Mouse (Mus musculus) ES-E14 (cell line): ENCODE results near the gene Fry. TPM values are rescaled to one million over a fixed set of nuclear protein-coding genes. Genes with fewer than 3 reads are reported as not detected.

ENCODE experiments used
- DNase-seq: peaks from one replicate; pipeline ENCODE4 v3.0.0-alpha.2; 2013; ENCODE audit warnings: low read depth, low spot score
- H3K27ac ChIP-seq: 2 replicates; pipeline ENCODE4 v1.5.1; 2012; ENCODE audit warnings: low read depth, mild to moderate bottlenecking, low read length, moderate library complexity, mixed read lengths; ENCODE audit not compliant: poor library complexity, insufficient read depth, severe bottlenecking
- H3K36me3 ChIP-seq: 2 replicates; pipeline ENCODE4 v1.6.1; 2012; ENCODE audit warnings: mild to moderate bottlenecking, low read length, moderate library complexity, mixed read lengths; ENCODE audit not compliant: control insufficient read depth, poor library complexity, insufficient read depth, severe bottlenecking
- H3K4me1 ChIP-seq, 2 experiments: fragments of 150-350 bp in 1 of 2; sonication (generic) in 1 of 2; 2 replicates each; pipeline ENCODE4 v1.6.1; 2012; ENCODE audit warnings: low read length in 2 of 2, mild to moderate bottlenecking in 1 of 2, mixed read lengths in 1 of 2; ENCODE audit not compliant: control insufficient read depth in 2 of 2, insufficient read depth in 2 of 2, poor library complexity in 1 of 2
- H3K4me3 ChIP-seq, 2 experiments: fragments of 150-350 bp in 1 of 2; sonication (generic) in 1 of 2; 2 replicates each; pipeline ENCODE4 v1.5.1; 2012; ENCODE audit warnings: low read length in 2 of 2, low read depth in 1 of 2, mild to moderate bottlenecking in 1 of 2, mixed read lengths in 1 of 2; ENCODE audit not compliant: insufficient read depth in 1 of 2, poor library complexity in 1 of 2, severe bottlenecking in 1 of 2
- H3K9ac ChIP-seq: 2 replicates; pipeline ENCODE4 v1.6.1; 2012; ENCODE audit warnings: low read depth, mild to moderate bottlenecking, low read length, mixed read lengths; ENCODE audit not compliant: poor library complexity, insufficient read depth, severe bottlenecking
- H3K9me3 ChIP-seq: fragments of 150-350 bp; sonication (generic); 2 replicates; pipeline ENCODE4 v1.6.1; 2012; ENCODE audit warnings: low read depth, mild to moderate bottlenecking, low read length; ENCODE audit not compliant: control insufficient read depth, insufficient read depth
- CHD2 ChIP-seq: IDR thresholded peaks from 2 replicates; pipeline ENCODE4 v1.6.1; 2014; ENCODE audit warnings: mild to moderate bottlenecking, low read depth, low read length, inconsistent platforms
- HCFC1 ChIP-seq: IDR thresholded peaks from 2 replicates; pipeline ENCODE4 v1.6.1; 2012; ENCODE audit warnings: low read length, inconsistent platforms, borderline replicate concordance; ENCODE audit not compliant: insufficient read depth
- MAFK ChIP-seq: IDR thresholded peaks from 2 replicates; pipeline ENCODE4 v1.6.1; 2014; ENCODE audit warnings: mild to moderate bottlenecking, low read depth, low read length, inconsistent platforms; ENCODE audit not compliant: insufficient read depth
- ZC3H11A ChIP-seq: IDR thresholded peaks from 2 replicates; pipeline ENCODE4 v1.6.1; 2012; ENCODE audit warnings: low read depth, mild to moderate bottlenecking, inconsistent platforms, low read length, borderline replicate concordance
- ZNF384 ChIP-seq: IDR thresholded peaks from 2 replicates; pipeline ENCODE4 v1.6.1; 2012; ENCODE audit warnings: low read depth, low read length, inconsistent platforms
- in situ Hi-C, 2 experiments: fragments of 600-800 bp; cut with MboI; formaldehyde crosslinking; loops; one replicate each; pipeline ENCODE4 v1.15.1; 2025; ENCODE audit warnings: low sequenced_read_pairs in 2 of 2, inconsistent platforms in 1 of 2; ENCODE audit not compliant: unreplicated experiment in 2 of 2
- total RNA-seq: library from RNA; depleted of rRNA; stranded (reverse); fragments of 300-350 nt; gene quantifications from 2 replicates; pipeline ENCODE4 v1.2.3, GENCODE M21; 2012

The Fry gene
- total RNA-seq, 1 experiment = 8.4 TPM

DNA sequence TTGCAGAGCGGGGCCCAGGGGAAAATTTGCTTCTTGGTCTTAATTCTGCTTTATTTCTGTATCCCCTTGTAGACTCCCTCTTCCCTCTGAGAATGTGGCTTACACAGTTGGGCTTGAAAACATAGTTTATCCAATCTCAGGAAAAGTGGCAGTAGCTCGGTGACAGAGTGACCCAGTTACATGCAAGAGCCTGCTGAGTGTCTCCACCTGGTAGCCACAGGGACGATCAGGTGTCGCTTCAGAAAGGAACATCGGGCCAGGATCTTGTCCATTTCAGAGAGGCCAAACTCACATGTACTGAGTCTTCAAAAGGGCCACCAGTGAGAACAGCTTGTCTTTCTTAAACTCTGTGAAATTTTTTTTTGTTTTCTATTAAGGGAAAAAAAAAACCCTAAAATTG, 117.5 kb downstream of the Fry start:
- H3K27ac ChIP-seq = no peak overlapping the region
- no peaks in the 10 kb centered on the region for H3K36me3 ChIP-seq
- no peak overlapping the region for H3K9ac ChIP-seq
- H3K4me1 ChIP-seq = peaks cover 0 to 5% of the 10 kb centered on the region in 2 experiments; a peak in 2 of 4 replicates
- H3K9me3 ChIP-seq = no peaks in the 10 kb centered on the region
- TF ChIP-seq CHD2 (no peak), HCFC1 (no peak), ZNF384 (no peak), ZC3H11A (no peak), MAFK (no peak)
- in situ Hi-C loops = no loop called here
- H3K4me3 ChIP-seq = no peak overlapping the region
- DNase-seq = no peak

DNA sequence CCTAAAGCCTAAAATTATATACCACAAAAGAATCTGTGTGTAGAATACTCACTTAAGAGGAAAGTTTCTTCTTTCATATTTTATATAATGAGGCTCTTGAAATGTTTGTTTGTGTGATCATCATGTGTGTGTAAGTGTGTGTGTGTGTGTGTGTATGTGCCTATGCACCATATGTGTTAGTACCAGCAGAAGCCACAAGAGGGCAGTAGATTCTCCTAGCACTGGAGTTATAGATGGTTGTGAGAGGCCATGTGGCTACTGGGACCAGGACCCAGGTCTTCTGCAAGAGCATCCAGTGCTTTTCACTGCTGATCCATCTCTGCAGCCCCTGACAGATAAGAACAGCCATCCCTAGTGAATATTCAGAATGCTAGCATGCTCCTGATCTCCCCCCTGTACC, 118.2 kb downstream of the Fry start:
- Histone ChIP-seq H3K4me3 (no peak overlapping the region), H3K36me3 (no peaks in the 10 kb centered on the region), H3K4me1 (peaks cover 0 to 5% of the 10 kb centered on the region in 2 experiments; a peak in 2 of 4 replicates), H3K9ac (no peak overlapping the region), H3K27ac (no peak overlapping the region), H3K9me3 (no peaks in the 10 kb centered on the region)
- in situ Hi-C loops = no loop called here
- no peak for TF ChIP-seq ZC3H11A
- no peak for TF ChIP-seq CHD2
- TF ChIP-seq ZNF384 = no peak
- TF ChIP-seq MAFK = no peak
- no peak for TF ChIP-seq HCFC1
- DNase-seq = no peak

DNA sequence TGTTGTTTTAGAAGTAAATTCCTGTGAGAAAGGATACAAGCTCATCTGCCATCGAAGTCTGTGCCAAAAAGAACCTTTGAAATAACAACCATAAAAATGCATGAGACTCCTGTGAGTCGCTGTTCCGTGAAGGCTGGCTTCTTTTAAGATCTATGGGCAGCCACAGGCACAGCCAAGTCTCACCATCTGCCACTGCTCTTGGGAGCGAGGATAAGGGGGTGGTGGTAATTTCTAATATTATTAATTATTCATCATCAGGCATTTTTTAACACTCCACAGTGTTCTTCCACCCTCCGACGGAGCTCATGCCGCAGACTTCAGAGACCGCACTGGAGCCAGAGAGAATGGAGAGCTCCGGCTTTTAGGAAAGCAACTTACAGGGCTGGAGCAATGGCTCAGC, 123.2 kb downstream of the Fry start:
- Histone ChIP-seq H3K27ac (no peak overlapping the region), H3K36me3 (no peaks in the 10 kb centered on the region), H3K4me1 (peaks cover 0 to 5% of the 10 kb centered on the region in 2 experiments; a peak in 1 of 4 replicates), H3K9ac (no peak overlapping the region), H3K9me3 (no peaks in the 10 kb centered on the region), H3K4me3 (no peak overlapping the region)
- TF ChIP-seq HCFC1 (no peak), CHD2 (no peak), ZNF384 (no peak), ZC3H11A (no peak), MAFK (no peak)
- no peak for DNase-seq
- in situ Hi-C loops = no loop called here

DNA sequence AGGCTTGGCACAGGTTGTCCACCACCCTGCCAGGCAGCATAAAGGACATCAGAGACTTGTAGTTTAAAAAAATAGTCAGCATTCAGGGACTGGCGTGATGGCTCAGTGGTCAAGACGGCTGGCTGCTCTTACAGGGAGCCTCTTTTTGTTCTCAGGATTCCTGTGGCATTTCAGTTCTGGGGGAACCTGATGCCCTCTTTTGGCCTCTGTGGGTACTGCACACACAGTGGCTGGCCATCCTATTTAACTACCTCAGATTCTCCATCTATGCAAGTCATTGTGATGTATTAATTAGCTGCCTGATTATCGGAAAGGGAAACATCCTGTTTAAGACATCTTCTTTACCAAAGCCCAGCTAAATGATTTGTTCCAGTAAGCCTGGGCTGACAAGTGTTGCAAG, 128.3 kb downstream of the Fry start:
- TF ChIP-seq ZC3H11A = no peak
- TF ChIP-seq CHD2 = no peak
- TF ChIP-seq HCFC1 = no peak
- no peak for TF ChIP-seq MAFK

DNA sequence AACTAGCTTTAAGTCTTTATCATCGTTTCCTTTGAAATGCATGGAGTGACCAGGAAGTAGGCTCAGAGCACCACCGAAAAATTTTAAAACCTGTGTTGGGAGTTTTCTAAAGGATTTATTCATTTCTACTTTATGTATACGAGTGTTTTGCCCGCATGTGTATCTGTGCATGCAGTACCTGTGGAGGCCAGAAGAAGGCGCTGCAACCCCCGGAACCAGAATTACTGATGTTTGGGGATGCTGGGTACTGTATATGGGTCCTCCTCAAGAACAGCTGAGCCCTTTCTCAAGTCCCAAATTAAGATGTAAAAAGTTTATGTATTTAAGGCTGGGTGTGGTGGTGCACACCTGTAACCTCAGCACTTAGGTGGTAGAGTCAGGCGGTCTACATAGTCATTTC, 139.3 kb downstream of the Fry start:
- no peaks in the 10 kb centered on the region for H3K36me3 ChIP-seq
- TF ChIP-seq ZC3H11A = no peak
- TF ChIP-seq ZNF384 = no peak
- no peak for TF ChIP-seq HCFC1
- H3K9me3 ChIP-seq = no peaks in the 10 kb centered on the region
- in situ Hi-C loops = no loop called here
- no peak for DNase-seq
- H3K4me1 ChIP-seq = peaks cover 3 to 5% of the 10 kb centered on the region in 2 experiments; a peak in 2 of 4 replicates
- H3K4me3 ChIP-seq = no peak overlapping the region
- no peak overlapping the region for H3K9ac ChIP-seq
- no peak overlapping the region for H3K27ac ChIP-seq

More for the DNA sequence above, 128.3 kb downstream of the Fry start:
- Histone ChIP-seq H3K4me3 (no peak overlapping the region), H3K4me1 (peaks cover 0 to 5% of the 10 kb centered on the region in 2 experiments; a peak in 1 of 4 replicates), H3K9ac (no peak overlapping the region), H3K27ac (no peak overlapping the region), H3K9me3 (no peaks in the 10 kb centered on the region), H3K36me3 (no peaks in the 10 kb centered on the region)
- peak; percentile 50 for DNase-seq
- in situ Hi-C loops = no loop called here
